Mouse (Mus musculus) E14TG2a.4 (cell line): ENCODE measurements around the gene Plcb1.

Experiments
- CTCF ChIP-seq: conservative IDR thresholded peaks from 2 replicates; pipeline ENCODE4 v1.5.1; 2014; ENCODE audit warnings: low read length
- NANOG ChIP-seq: IDR thresholded peaks from 2 replicates; pipeline ENCODE4 v1.6.1; 2014; ENCODE audit warnings: borderline replicate concordance, low read length, mixed read lengths
- POU5F1 ChIP-seq: IDR thresholded peaks from 2 replicates; pipeline ENCODE4 v1.6.1; 2014; ENCODE audit warnings: low read length, borderline replicate concordance

- TF ChIP-seq CTCF (no peak), POU5F1 (no peak), NANOG (no peak)
Observed at GRCm38 (mm10) chr2:134872490-134872781, 86.6 kb downstream of the Plcb1 start.
